Mouse (Mus musculus) gastrocnemius, adult 18-20 months (tissue): Measurements from ENCODE around the gene Cnot8. TPM values are rescaled to one million over a fixed set of nuclear protein-coding genes. Genes with fewer than 3 reads are reported as not detected.
"Not testable (repeated sequence)": the region's sequence is repeated elsewhere in the genome, so short reads cannot be mapped to it uniquely, and the experiment has no call there.

Experiments
- DNase-seq: peaks from one replicate; pipeline ENCODE4 v3.0.0; 2021; ENCODE audit warnings: low spot score
- long read RNA-seq, 2 experiments: library from polyadenylated mRNA; stranded (forward); transcript quantifications; one replicate each; pipeline ENCODE4 v2.0.0; 2021
- total RNA-seq, 2 experiments: library from RNA; stranded (reverse); gene quantifications; 2 replicates each; pipeline ENCODE4 v1.2.3; 2021

Gene Cnot8
- total RNA-seq = 10 to 100 TPM; 32.2 to 33.1 TPM
- long read RNA-seq, experiment 1, transcript Cnot8-202 (7 exons, 2,099 nt) = minor isoform, 9 of 62 reads
- long read RNA-seq, experiment 1, transcript Cnot8-201 (7 exons, 2,035 nt) = major isoform, 31 of 62 reads
- long read RNA-seq, experiment 1, partial matches to known transcripts = 9 of 62 reads
- long read RNA-seq, experiment 1, other reads (novel, unspliced or antisense) = 13 of 62 reads
- long read RNA-seq, experiment 2, transcript Cnot8-202 (7 exons, 2,099 nt) = minor isoform, 13 of 71 reads
- long read RNA-seq, experiment 2, transcript Cnot8-201 (7 exons, 2,035 nt) = major isoform, 35 of 71 reads
- long read RNA-seq, experiment 2, partial matches to known transcripts = 14 of 71 reads
- long read RNA-seq, experiment 2, other reads (novel, unspliced or antisense) = 9 of 71 reads

DNA sequence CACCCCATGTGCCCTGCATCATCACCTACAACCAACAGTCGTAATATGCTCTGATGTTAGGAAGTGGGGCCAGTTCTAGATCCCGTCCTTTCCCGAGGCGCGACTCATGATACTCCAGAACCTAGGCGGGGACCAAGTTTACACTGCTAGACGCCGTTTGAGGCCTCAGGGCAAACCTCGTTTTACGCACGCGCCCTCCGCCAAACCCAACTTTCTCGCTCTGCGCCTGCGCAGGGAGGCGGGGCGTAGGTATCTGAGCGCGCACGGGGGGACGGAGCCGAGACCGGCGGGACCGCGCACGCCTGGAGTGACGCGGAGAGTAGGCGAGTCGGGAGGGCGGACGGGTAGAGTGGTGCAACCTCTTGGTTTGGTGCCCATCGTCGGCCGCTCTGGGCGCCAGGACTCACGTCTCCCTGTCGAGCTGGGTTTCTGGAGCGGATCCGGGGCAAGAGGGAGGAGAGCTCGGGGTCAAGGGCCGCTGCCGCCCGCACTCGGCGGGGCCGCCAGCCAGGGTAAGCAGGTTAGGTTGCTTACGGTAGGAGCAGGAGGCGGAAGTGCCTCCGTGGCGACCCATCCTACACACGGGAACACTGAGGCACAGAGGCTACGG, at the start of gene Cnot8:
Gene Cnot8, plus strand, starts transcription at position 457 of the 610 bp plus-strand sequence.
- peak; percentile 99 for DNase-seq

- DNase-seq = peak; percentile 34
Observed at GRCm38 (mm10) chr11:58057455-58057854, 46.5 kb upstream of the Cnot8 start.

DNA sequence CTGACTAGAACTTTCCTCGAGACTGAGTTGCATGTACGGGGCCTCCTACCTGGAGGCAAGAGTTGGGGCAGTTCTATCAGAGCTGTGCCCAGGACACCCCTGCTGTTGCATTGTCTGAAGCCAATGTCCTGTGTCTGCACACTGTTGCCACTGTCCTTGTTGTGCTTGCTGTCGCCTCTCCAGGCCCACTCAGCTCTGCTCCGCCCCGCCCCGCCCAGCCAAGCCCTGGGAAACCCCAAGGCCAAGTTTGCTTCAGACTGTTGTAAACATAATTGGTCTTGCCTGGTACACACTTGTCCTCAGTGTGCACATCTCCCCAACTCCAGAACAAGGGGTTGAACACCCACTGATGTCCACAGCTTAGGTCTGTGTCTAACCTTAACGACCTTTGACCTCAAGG, 44.2 kb upstream of the Cnot8 start:
- DNase-seq = not testable (repeated sequence)

- DNase-seq = not testable (repeated sequence)
Observed at GRCm38 (mm10) chr11:58061218-58061617, 42.7 kb upstream of the Cnot8 start.

DNA sequence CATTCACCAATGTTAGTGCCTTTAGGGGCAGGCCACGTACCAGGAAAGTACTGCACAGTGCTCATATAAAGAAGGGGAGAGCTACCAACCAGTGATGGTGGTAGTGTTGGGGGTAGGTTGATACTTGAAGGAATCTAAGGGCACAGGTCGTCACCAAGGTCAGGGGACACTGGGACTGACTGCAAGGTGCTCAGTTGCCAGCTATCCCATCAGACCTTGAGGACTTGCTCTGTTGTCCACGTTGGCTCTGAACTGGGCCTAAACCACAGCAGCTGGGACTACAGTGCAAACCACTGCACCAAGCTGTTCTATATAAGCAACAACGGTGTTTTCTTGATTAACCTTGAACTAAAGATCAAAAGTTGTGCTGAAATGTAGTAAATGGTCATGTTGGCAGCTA, 41.4 kb upstream of the Cnot8 start:
- DNase-seq = no peak

- DNase-seq = no peak
Observed at GRCm38 (mm10) chr11:58065025-58065424, 38.9 kb upstream of the Cnot8 start.

DNA sequence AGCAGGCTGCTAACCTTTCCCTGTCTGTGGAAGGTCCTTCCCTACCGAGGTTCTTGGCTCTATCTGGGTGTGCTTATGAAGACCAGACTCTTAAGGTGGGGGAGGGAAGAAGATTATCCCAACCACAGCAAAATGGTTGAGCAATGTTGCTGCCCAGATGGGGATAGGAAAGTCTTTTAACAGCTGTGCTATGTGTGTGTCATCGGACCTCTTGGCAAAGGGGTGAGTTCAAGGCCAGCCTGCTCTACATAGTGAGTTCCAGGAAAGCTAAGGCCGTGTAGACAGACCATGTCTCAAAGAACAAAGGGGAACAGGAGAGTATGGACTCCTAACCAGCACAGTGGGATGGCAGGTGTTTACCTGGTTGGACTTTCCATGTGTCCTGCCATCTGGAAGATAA, 31.0 kb upstream of the Cnot8 start:
- DNase-seq = no peak

DNA sequence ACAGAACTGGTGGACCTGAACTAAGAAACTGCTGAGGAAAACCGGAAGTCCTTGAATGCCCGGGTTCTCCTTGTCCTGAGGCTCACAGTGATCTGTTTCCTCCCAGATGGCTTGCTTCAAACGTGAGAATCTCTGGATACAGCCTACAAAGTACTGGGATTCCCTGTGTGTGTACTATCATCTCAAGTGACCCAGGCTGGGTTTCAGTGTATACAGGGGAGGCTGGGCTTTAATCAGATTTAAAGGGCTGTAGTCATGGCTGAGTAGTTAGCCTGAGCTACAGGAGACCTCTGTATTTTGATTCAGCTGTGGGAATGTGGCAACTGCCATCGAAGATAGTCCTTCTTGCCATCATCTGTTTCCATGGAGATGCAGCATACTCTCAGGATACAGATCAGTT, 26.7 kb upstream of the Cnot8 start:
- DNase-seq = no peak

DNA sequence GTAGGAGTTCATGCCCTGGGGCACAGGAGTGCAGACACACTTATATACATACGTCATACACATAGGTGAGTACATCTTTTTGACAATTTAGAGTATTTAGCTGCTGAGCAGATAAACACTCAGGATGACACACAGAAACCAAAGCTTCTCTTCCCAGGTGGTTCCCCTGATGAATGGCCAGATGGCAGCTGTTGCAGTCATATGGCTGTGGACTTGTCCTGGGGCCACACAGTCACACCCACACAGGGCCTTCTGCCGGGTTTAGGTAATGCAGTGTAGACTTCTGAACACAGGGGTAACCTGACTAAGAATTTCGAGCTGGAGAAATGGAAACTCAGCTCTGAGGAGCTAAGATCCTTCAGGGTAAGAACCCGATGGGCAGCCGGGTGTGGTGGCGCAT, 22.2 kb upstream of the Cnot8 start:
- no peak for DNase-seq

- DNase-seq = no peak
Observed at GRCm38 (mm10) chr11:58092541-58092940, 11.4 kb upstream of the Cnot8 start.

DNA sequence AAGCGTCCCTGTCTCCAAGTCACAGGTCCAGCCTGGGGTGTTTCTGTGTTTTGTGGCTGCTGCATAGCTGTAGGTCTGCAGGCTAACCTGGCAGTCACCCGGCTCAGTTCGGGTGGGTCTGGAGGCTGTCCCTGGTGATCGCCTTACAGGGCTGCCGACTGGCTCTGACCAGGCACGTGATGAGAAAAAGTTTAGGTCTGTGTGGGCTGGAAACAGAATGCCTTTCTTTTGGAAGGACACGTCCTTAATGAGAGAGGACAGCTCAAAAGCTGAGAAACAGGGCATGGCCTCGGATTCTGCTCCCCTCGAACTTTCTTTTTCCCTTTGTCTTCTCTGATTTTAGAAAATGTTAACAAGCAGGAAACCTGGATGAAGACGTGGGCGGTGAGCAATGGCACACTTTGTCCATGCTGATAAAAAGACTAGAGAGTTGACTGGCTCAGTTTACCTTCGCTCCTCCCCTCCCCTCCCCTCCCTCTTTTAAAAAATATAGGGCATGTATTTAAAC, 10.9 kb upstream of the Cnot8 start, which contains the start of gene Gm12248:
Gene Gm12248, minus strand, starts transcription at position 114 of the 508 bp plus-strand sequence.
- DNase-seq = peak; percentile 45

DNA sequence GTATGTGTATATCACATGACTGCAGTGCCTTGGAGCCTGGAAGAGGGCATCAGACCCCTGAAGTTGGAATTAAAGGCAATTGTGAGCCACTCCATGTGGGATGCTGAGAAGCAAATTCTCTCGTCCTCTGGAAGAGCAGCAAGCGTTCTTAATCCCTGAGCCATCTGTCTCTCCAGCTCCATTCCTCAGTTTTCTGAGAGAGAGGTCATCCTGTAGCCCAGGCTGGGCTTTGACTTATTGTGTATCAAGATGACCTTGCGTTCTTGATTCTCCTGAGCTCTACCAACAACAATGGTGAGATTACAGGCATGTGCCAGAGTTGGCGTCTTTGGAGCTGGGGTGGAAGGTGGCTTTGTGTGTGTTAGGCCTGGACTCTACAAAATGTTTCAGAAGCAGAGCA, 9.2 kb upstream of the Cnot8 start:
- no peak for DNase-seq

DNA sequence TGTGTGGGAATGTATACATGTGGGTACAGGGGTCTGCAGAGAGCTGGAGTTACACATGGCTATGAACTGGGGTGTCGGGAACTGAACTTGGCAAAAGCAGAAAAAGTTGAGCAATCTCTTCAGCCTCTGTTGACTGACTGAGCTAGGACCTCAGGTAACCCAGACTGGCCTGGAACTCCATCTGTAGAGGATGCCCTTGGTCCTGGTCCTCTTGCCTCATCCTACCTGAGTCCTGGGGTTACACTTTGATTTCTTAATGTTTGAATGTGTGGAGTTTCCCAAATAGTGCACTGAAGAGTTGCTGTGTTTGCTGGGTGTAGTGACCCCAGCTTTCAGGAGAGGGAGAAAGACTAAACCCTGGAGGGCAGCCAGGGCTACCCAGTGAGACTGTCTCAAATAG, 8.4 kb upstream of the Cnot8 start:
- no peak for DNase-seq

DNA sequence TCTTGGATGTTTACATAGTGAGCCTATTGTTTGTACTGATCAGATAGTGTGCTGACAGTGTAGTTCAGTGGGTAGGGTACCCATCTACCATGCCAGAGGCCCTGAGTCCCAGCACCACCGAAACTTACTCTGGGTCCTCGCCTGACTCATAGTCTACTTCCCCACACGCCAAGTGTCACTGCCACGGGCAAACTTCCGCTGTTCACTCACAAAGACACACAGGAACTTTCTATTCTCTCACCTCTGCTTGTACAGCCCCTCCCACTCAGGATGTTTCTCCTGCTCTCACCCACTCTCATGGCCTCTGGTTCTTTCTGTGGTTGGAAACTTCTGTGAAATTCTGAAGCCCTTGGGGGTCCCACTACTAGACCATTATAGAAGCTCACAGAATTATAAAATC, 7.8 kb upstream of the Cnot8 start:
- DNase-seq = no peak

- DNase-seq = no peak
Observed at GRCm38 (mm10) chr11:58096821-58097620, 6.9 kb upstream of the Cnot8 start.

DNA sequence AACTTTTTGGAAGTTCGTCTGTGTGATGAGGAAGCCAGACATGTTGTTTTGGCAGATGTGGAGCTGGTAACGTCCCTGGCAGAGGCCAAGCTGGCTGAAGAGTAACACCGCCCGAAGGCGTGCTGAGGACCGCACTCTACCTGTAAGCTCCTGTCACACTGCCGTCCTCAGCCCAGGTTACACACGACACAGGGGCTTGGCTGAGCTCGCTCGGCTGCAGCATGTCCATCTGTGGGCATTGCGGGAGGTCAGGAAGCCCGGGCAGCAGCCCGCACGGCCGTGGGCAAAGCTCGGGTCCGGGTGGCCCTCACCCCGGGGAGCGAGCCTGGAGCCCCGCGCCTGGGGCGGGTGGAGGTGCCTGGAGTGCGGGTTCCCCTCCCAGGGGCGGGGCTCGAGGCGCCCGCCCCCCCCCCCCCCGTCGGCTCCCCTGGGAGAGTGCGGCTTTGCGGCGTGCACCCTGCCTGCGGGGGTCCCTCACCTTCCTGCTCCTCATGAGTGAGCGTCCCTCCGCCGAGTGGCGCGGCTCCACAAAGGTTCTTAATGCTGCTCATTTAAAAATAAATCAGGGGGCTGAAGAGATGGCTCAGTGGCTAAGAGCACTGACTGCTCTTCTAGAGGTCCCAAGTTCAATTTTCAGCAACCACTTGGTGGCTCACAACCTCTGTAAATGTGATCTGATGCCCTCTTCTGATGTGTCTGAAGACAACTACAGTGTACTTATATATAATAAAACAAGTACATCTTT, 6.2 kb upstream of the Cnot8 start:
- DNase-seq = no peak

DNA sequence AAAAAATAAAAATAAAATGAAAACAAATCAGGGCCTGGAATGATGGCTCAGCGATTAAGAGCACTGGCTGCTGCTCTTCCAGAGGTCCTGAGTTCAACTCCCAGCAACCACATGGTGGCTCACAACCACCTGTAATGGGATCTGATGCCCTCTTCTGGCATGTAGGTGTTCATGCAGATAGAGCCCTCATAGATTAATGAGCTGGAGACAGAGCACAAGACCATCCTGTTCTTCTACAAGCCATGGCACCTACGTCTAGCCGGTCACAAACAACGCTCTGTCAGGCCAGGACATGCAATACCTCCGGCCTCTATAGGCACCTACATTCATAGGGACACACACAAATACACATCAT, 5.6 kb upstream of the Cnot8 start:
- DNase-seq = not testable (repeated sequence)

DNA sequence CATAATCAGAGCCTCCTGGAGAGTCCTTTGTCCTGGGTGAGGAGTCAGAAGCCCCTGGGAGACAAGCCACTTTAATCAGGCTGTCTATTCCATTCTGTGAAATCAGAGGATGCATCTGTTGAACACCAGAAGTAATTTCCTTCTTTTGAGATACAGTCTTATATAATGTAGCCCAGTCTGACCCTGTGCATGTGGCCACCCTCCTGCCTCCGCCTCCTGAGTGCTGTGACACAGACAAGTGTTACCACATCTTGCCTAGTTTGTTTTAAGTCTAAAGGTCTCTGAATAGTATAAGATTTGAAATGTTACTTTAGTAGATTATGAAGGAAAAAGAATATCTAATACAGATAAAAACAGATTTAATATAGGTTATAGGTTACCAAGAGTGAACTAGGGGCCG, 3.9 kb upstream of the Cnot8 start:
- no peak for DNase-seq

DNA sequence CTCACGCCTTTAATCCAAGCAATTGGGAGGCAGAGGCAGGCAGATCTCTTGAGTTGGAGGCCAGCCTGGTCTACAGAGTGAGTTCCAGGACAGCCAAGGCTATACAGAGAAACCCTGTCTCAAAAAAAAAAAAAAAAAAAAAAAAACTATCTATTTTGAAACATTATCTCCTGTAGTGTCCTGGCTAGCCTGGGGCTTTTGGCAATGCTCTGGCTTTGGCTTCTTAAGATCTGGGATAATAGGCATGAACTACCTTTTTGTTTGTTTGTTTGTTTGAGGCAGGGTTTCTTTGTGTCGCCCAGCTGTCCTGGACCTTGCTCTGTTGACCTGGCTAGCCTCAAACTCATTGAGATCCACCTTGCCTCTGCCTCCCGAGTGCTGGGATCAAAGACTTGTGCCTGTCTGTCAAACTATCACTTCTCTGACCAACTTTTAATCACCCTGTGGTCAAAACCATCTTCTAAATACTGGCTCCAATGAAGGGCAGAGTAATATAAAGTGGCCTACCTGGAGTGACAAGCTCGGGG, 2.7 kb upstream of the Cnot8 start:
- DNase-seq = no peak

GRCm38 (mm10) chr11:58102146-58102545, 1.8 kb upstream of the Cnot8 start:
- DNase-seq = no peak
